Mouse (Mus musculus): Measurements from ENCODE around the gene Cyp2d11.
"Not testable (repeated sequence)": the region's sequence is repeated elsewhere in the genome, so short reads cannot be mapped to it uniquely, and the experiment has no call there.

DNA sequence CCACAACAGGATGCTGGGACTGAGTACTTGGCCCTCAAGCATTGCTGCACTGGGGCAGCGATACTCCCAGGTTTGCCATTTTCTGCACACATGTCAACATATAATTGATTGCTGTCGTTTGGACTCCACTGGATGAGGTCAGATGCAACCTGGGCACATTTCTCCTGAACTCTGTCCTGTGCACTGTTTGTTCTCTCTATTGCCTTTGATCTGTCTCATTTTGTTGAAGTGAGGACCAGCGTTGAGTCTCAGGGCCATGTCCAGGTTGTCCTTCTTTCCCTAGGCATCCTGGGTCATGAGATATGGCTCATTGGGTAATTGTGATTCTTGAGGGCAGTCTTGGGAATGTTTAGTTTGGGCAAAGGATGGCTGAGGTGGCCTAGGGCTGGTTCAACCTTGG lies 2.1 kb upstream of the Cyp2d11 start:
- TF ChIP-seq EP300 (IDR thresholded peaks at IDR 0.05; ENCODE audit: insufficient read depth, low read depth, low read length); CTCF (IDR thresholded peaks at IDR 0.05; ENCODE audit: low read depth, low read length): not testable (repeated sequence)

Data from ES-Bruce4 (cell line).